Mouse (Mus musculus) forebrain, embryonic 16.5 days (tissue): ENCODE measurements around the gene Crygn. TPM values are rescaled to one million over a fixed set of nuclear protein-coding genes. Genes with fewer than 3 reads are reported as not detected.
A peak's percentile ranks its signal among the peaks of the same experiment; 100 is the strongest.

Experiments used
- ATAC-seq: fragments of 200-750 bp; cut with Nextera tagmentation; 2 replicates; pipeline ENCODE4 v1.8.0; 2017; ENCODE audit warnings: mild to moderate bottlenecking, moderate library complexity
- H3K27ac ChIP-seq: fragments of 300-500 bp; sonication (generic); 2 replicates; pipeline ENCODE4 v1.5.1; 2014; ENCODE audit warnings: low read length, control low read depth
- H3K27me3 ChIP-seq: fragments of 300-500 bp; sonication (generic); replicated peaks from 2 replicates; pipeline ENCODE4 v1.6.1; 2014; ENCODE audit warnings: low read length; ENCODE audit not compliant: control insufficient read depth, insufficient read depth
- H3K36me3 ChIP-seq: fragments of 300-500 bp; sonication (generic); 2 replicates; pipeline ENCODE4 v1.6.1; 2014; ENCODE audit not compliant: control insufficient read depth, insufficient read depth
- H3K4me1 ChIP-seq: fragments of 300-500 bp; sonication (generic); replicated peaks from 2 replicates; pipeline ENCODE4 v1.6.1; 2014; ENCODE audit warnings: low read length; ENCODE audit not compliant: control insufficient read depth, insufficient read depth
- H3K4me2 ChIP-seq: fragments of 300-500 bp; sonication (generic); 2 replicates; pipeline ENCODE4 v1.6.1; 2014; ENCODE audit warnings: mild to moderate bottlenecking, low read length, control low read depth
- H3K4me3 ChIP-seq: fragments of 300-500 bp; sonication (generic); replicated peaks from 2 replicates; pipeline ENCODE4 v1.5.1; 2014; ENCODE audit warnings: mild to moderate bottlenecking, low read length, control low read depth
- H3K9ac ChIP-seq: fragments of 300-500 bp; sonication (generic); replicated peaks from 2 replicates; pipeline ENCODE4 v1.6.1; 2014; ENCODE audit warnings: low read depth, low read length, control low read depth
- H3K9me3 ChIP-seq: fragments of 300-500 bp; sonication (generic); 2 replicates; pipeline ENCODE4 v1.6.1; 2016; ENCODE audit warnings: low read length; ENCODE audit not compliant: control insufficient read depth
- WGBS: fragments of 180-500 bp; shearing (Covaris S2); extraction: QIAGEN DNeasy Blood & Tissue Kit; methylation state at CpG from one replicate; pipeline ENCODE4 v1.1.7; 2014; 5-methylcytosine and 5-hydroxymethylcytosine counted together
- polyA plus RNA-seq: library from polyadenylated mRNA; unstranded; fragments of >200 nt; fragmentation: Nextera tagmentation; extraction: Ambion mirVana; gene quantifications from 2 replicates; pipeline ENCODE4 v1.2.1, GENCODE M21; 2015

Gene Crygn
- polyA plus RNA-seq, 1 experiment from 2014 or later: not detected

DNA sequence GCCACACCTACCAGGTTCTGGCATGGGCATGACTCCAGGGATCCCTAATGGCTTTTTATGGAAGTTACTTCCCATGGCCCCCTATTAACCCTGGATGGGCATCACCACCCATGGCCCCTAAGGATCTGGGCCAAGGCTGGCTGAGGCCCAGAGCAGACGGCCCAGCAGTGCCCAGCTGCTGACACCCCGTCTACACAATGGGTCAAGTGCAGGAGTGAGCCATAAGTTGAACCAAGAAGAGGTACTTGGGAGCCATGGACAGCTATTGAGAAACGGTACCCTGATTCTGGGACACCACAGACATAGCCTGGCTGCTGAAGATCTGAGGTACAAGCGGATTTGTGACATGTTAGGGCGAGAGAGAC lies 33.6 kb downstream of the Crygn start:
- no peak overlapping the region for H3K4me3 ChIP-seq
- no peaks in the 10 kb centered on the region for H3K9me3 ChIP-seq
- peaks cover 3% of the 10 kb centered on the region for H3K27me3 ChIP-seq
- no peak overlapping the region for H3K9ac ChIP-seq
- no peak for ATAC-seq
- 68% methylated on average over 5 of the region's 5 CpGs for WGBS
- no peaks in the 10 kb centered on the region for H3K36me3 ChIP-seq
- H3K27ac ChIP-seq: no peak overlapping the region
- H3K4me2 ChIP-seq: no peak overlapping the region
- no peaks in the 10 kb centered on the region for H3K4me1 ChIP-seq

DNA sequence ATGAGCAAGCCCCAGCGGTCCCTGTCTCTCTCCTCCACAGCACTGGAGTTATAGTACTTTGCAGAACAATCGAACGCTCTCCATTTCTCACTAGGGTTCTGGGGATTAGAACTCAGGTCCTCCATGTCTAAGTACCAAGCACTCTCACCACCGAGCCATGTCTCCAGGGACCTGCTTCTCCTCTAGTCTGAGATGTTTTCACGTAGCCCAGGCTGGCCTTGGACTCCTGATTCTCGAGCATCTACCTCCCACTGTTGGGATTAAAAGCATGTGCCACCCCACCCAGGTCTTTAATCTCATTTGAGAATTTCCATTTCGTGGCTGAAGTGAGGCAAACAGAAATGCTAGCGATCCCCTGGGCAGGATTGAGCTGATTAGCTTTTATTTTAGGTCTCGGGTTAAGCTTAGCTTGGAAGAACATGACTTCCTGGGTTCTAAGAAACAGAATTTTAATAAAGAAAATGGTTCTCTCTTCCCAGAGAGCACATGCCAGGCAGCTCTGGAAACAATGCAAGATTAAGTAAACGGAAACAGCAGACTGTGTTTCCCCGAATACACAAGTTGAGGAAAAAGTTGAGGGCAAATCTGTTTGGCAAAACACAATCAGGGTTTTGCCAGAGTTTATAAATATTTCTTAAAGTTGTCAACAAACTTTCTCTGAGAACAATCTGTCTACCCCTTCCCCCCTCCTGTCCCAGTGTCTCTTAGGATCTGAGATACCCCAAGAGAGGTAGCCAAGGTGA lies 34.1 kb downstream of the Crygn start:
- no peak for ATAC-seq
- Histone ChIP-seq H3K36me3 (no peaks in the 10 kb centered on the region), H3K27me3 (no peaks in the 10 kb centered on the region), H3K4me1 (no peaks in the 10 kb centered on the region), H3K4me2 (no peak overlapping the region), H3K9ac (no peak overlapping the region), H3K27ac (no peak overlapping the region), H3K4me3 (no peak overlapping the region), H3K9me3 (no peaks in the 10 kb centered on the region)
- WGBS: 56% methylated on average over 11 of the region's 11 CpGs

DNA sequence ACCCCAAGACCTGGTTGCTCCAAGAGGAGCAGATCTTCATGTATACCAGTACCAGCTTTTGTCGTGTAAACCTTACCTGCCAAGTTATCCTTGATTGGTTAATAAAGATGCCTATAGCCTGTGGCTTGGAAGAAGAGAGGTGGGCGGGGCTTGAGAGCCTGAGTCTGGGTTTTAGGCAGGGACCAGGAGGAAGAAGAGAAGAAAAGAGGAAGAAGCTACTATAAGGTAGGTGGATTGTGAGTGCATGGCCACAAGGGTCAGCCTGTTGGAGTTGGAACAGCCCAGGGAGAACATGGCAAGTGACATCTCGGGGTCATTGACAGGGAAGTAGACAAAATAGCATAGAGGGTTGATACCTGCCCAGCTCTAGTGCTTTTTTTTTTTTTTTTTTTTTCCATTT lies 38.0 kb downstream of the Crygn start:
- Histone ChIP-seq H3K27me3 (no peaks in the 10 kb centered on the region), H3K9ac (no peak overlapping the region), H3K9me3 (no peaks in the 10 kb centered on the region), H3K4me3 (no peak overlapping the region), H3K4me1 (no peaks in the 10 kb centered on the region), H3K4me2 (no peak overlapping the region), H3K36me3 (no peaks in the 10 kb centered on the region), H3K27ac (no peak overlapping the region)
- no peak for ATAC-seq
- 91% methylated on average over 3 of the region's 3 CpGs for WGBS

DNA sequence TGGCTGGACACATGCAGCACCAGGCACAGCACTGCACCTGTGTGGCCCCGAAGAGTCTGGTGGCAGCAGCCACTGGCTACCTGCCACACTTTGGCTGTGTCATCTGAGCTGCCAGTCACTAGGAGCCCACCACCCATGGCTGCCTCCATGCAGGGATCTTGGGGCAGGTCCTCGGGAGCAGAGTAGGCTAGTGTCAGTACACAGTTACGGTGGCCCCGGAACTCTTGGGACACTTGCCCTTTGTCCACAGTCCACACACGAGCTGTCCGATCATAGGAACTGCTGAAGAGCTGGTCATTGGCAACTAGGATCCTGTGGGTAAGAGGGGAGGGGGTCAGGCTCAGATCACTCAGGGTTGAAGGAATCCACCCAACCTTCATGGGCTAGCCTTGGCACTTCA lies 39.7 kb downstream of the Crygn start:
- WGBS: 95% methylated on average over 6 of the region's 6 CpGs
- Histone ChIP-seq H3K9ac (no peak overlapping the region), H3K4me3 (no peak overlapping the region), H3K36me3 (no peaks in the 10 kb centered on the region), H3K9me3 (no peaks in the 10 kb centered on the region), H3K4me2 (no peak overlapping the region), H3K27me3 (no peaks in the 10 kb centered on the region), H3K27ac (no peak overlapping the region), H3K4me1 (0 out of 2 replicates have a peak, but pooled peaks cover 3% of the 10 kb centered on the region)
- ATAC-seq: no peak

DNA sequence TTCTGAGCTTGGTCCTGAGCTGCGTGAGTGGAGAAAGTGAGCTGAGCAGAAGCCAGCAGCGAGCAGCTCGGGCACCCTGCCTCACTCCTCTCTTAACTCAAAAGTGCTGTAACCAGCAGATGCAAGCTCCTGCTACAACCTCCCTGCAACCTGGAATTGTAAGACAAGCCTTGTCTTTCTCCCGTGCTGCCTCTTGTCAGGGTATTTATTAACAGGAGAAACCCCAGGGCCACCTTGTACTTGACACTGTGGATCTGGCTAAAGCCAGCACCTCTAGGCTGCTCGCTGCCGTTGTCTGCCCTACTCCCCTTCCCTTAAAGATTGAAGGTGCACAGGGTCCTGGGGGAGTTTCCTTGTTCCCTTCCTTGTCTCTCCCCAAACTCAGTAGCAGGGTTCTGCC lies 43.8 kb downstream of the Crygn start:
- Histone ChIP-seq H3K27ac (no peak overlapping the region), H3K36me3 (peaks cover 16% of the 10 kb centered on the region), H3K4me1 (0 out of 2 replicates have a peak, but pooled peaks cover 3% of the 10 kb centered on the region), H3K27me3 (no peaks in the 10 kb centered on the region), H3K4me2 (no peak overlapping the region), H3K4me3 (no peak overlapping the region), H3K9ac (no peak overlapping the region), H3K9me3 (no peaks in the 10 kb centered on the region)
- 82% methylated on average over 6 of the region's 6 CpGs for WGBS
- no peak for ATAC-seq

DNA sequence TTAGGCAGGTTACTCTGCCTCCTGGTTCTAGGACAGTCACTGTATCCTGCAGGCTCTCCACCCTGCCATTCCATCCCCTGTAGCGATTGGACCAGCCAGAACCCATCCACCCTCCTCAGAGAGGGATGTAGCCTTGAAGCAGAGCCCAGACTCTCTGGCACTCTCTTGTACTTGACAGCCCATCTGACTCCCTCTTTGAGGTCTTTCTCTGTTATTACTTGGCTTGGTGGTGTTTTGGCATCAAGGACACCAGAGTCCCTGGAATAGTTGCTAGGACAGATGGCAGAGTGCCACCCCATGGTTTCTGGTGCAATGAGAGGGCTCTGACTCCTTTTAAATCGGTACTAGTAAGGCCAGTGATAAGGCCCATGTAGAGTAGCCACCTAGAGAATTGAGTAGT lies 44.6 kb downstream of the Crygn start:
- ATAC-seq: peak; percentile 74

DNA sequence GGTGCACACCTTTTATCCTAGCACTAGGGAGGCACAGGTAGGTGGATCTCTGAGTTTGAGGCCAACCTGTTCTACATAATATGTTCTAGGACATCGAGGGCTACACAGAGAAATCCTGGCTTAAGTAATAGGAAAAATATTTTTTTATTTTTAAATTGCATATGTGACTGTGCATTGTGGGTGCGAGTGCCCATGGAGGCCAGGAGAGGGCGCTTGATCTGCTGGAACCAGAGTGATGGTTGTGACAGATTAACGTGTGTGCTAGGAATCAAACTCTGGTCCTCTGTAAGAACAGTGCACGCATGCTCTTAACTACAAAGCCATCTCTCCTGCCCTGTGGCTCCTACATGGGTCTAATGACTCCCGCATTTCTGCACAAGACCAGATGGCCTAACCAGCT lies 46.2 kb downstream of the Crygn start:
- 0 out of 2 replicates have a peak, but pooled peaks cover 3% of the 10 kb centered on the region for H3K4me1 ChIP-seq
- no peaks in the 10 kb centered on the region for H3K9me3 ChIP-seq
- 97% methylated on average over 6 of the region's 6 CpGs for WGBS
- no peaks in the 10 kb centered on the region for H3K27me3 ChIP-seq
- no peak overlapping the region for H3K27ac ChIP-seq
- no peak overlapping the region for H3K9ac ChIP-seq
- no peak overlapping the region for H3K4me3 ChIP-seq
- H3K36me3 ChIP-seq: peaks cover 35% of the 10 kb centered on the region
- no peak for ATAC-seq
- H3K4me2 ChIP-seq: no peak overlapping the region

More for the DNA sequence above, 44.6 kb downstream of the Crygn start:
- 70% methylated on average over 2 of the region's 2 CpGs for WGBS
- H3K4me1 ChIP-seq: 0 out of 2 replicates have a peak, but pooled peaks cover 3% of the 10 kb centered on the region
- no peak overlapping the region for H3K4me3 ChIP-seq
- no peaks in the 10 kb centered on the region for H3K27me3 ChIP-seq
- no peaks in the 10 kb centered on the region for H3K9me3 ChIP-seq
- no peak overlapping the region for H3K27ac ChIP-seq
- no peak overlapping the region for H3K4me2 ChIP-seq
- no peak overlapping the region for H3K9ac ChIP-seq
- peaks cover 24% of the 10 kb centered on the region for H3K36me3 ChIP-seq

DNA sequence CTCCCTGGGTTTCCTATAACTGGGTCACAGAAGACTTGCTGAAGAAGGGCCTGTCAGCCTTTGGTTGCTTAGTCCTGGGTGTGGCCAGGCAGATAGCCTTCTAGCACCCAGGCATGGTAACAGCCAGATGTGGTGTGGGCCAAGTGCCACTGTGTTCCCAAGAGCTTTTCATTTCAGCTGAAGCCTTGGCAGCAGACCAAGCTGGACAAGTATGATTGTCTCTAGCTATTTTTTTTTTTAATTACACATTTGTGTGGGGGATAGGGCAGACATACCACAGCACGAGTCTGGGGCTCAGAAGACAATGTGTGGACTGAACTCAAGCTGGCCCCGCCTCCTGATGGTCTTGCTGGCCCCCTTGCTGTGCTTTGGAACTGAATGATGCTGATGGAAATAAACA lies 47.8 kb downstream of the Crygn start:
- no peak overlapping the region for H3K9ac ChIP-seq
- H3K27me3 ChIP-seq: no peaks in the 10 kb centered on the region
- WGBS: 44% methylated on average over 2 of the region's 2 CpGs
- H3K9me3 ChIP-seq: no peaks in the 10 kb centered on the region
- H3K27ac ChIP-seq: no peak overlapping the region
- H3K4me3 ChIP-seq: no peak overlapping the region
- H3K36me3 ChIP-seq: peaks cover 47% of the 10 kb centered on the region
- no peak overlapping the region for H3K4me2 ChIP-seq
- 0 out of 2 replicates have a peak, but pooled peaks cover 3% of the 10 kb centered on the region for H3K4me1 ChIP-seq
- ATAC-seq: no peak

DNA sequence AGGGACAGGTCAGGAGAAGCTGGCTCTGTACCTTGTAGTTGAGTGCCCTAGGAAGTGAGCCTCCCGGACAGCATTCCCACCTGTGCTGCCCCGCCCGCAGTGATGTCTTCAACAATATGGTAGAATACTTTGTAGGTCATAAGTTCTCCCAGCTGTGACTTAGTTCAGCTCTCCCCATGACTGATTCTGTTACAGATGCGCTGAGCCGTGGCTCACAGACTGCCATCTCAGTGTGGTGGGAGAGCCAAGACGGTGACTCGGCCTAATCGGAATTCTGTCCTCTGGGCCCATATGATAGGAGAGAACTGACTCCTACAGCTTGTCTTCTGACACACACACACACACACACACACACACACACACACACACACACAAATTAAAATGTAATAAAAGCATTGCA lies 53.2 kb downstream of the Crygn start:
- Histone ChIP-seq H3K4me1 (no peaks in the 10 kb centered on the region), H3K9me3 (no peaks in the 10 kb centered on the region), H3K27ac (no peak overlapping the region), H3K4me3 (no peak overlapping the region), H3K9ac (no peak overlapping the region), H3K36me3 (peaks cover 56% of the 10 kb centered on the region), H3K4me2 (no peak overlapping the region), H3K27me3 (no peaks in the 10 kb centered on the region)
- no peak for ATAC-seq
- WGBS: 96% methylated on average over 8 of the region's 8 CpGs

DNA sequence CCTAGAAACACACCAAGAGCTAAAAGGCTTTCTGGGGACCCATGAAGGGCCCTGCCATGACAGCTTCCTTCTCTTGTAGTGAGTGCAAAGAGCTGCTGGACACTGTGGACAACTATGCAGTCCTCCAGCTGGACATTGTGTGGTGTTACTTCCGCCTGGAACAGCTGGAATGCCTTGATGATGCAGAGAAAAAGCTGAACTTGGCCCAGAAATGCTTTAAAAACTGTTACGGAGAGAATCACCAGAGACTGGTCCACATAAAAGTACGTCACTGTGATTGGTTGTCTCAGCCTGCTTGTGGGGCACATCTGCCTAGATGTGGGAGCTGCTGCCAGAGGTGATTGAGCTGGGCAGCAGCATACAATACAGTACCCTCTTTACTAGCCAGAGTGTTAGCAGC lies 56.5 kb downstream of the Crygn start:
- ATAC-seq: no peak
- no peak overlapping the region for H3K4me3 ChIP-seq
- peaks cover 52% of the 10 kb centered on the region for H3K36me3 ChIP-seq
- H3K9me3 ChIP-seq: no peaks in the 10 kb centered on the region
- WGBS: 88% methylated on average over 3 of the region's 3 CpGs
- no peaks in the 10 kb centered on the region for H3K4me1 ChIP-seq
- H3K9ac ChIP-seq: no peak overlapping the region
- H3K27me3 ChIP-seq: no peaks in the 10 kb centered on the region
- H3K27ac ChIP-seq: no peak overlapping the region
- no peak overlapping the region for H3K4me2 ChIP-seq
